Mouse (Mus musculus) spleen, adult 2 months (tissue): ENCODE data around the gene Eif2ak1.

Experiments
- CTCF ChIP-seq: fragments of 200-500 bp; IDR thresholded peaks from 2 replicates; pipeline ENCODE4 v1.5.1; 2011; ENCODE audit warnings: mild to moderate bottlenecking, inconsistent platforms; ENCODE audit not compliant: insufficient read depth, insufficient read length, insufficient replicate concordance; ENCODE audit errors: extremely low read depth
- POLR2A ChIP-seq: fragments of 200-500 bp; IDR thresholded peaks from 2 replicates; pipeline ENCODE4 v1.6.1; 2011; ENCODE audit warnings: low read depth, low read length, inconsistent platforms

DNA sequence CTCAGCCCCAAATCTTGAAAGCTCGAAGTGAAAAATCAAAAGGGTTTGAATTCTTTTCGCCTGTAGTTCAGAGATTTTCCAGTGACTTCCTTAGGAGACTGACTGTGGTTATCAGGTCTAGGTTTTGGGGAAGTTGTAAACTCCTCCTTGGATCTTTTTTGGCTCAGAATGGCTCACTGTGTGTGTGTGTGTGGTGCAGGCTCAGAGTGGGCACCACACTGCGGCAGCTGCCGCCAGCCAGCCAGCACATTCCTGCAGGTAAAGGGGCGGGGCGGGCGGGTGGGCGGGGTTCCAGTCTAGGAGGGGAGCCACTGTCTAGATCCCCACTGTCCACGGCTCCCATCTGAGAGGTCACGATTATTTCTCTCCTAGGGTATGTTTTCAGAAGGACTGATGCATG, 124.0 kb downstream of the Eif2ak1 start:
- TF ChIP-seq CTCF (no peak), POLR2A (no peak)
